Mouse (Mus musculus): ENCODE measurements at regions not wholly inside any gene's neighbourhood (a gene's known extent, or its start where the extent isn't known, plus 50 kb on each side); places are given as distances from the start of the nearest gene placed in this dataset.
"Not testable (repeated sequence)": the region's sequence is repeated elsewhere in the genome, so short reads cannot be mapped to it uniquely, and the experiment has no call there.

DNA sequence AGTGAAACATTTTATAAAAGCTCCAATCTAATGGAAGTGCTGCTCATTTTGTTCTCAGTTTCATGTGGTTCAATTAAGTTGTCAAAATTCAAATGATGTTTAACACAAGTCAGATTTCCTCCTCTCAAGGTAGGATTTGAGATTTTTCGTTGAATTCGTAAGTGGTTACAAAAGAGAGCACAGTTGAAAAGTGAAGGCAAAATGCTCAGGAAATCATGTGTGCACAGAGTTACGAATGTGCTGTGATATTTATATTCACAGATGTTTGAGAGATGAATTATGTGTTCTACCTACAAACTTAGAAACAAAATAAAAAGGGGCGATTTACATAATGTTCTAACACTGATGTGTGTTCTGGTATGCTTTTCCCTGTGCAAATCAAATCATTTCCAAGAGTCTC is 433.1 kb downstream of the Arl4a start:
- DNase-seq (ENCODE audit: low read depth, low spot score), result no peak

DNA sequence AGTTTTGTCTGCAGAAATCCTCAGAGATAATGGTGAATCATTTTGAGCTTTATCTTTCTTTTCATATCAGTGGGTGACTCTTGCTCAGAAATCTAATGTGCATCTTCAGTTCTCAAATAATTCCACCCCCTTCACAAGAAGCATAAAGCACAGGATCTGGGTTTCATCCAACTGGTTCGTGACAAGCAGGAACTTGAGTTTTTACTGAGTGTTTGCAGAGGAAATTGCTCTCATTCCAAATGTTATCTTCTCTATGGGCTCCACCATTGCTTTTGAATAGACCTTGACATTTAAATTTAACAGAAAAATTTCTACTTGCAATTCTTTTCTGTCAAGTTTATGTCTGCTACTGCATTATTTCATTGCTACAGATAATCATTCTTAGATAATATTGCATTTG is 443.1 kb downstream of the Arl4a start:
- no peak for DNase-seq (ENCODE audit: low read depth, low spot score)

DNA sequence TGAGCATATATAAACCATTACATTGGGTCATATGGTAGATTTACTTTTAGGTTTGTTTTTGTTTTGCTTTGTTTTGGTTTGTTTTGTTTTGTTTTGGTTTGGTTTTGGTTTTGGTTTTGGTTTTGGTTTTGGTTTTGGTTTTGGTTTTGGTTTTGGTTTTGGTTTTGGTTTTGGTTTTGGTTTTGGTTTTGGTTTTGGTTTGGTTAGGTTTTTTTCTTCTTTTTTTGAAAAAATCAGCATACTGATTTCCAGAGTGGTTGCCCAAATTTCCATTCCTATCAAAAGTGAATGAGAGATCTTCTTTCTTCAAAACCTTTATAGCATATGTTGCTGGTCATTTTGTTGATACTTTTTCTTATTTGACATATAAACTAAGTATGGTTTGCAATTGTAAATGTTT is 444.0 kb downstream of the Arl4a start:
- DNase-seq (ENCODE audit: low read depth, low spot score), result not testable (repeated sequence)

DNA sequence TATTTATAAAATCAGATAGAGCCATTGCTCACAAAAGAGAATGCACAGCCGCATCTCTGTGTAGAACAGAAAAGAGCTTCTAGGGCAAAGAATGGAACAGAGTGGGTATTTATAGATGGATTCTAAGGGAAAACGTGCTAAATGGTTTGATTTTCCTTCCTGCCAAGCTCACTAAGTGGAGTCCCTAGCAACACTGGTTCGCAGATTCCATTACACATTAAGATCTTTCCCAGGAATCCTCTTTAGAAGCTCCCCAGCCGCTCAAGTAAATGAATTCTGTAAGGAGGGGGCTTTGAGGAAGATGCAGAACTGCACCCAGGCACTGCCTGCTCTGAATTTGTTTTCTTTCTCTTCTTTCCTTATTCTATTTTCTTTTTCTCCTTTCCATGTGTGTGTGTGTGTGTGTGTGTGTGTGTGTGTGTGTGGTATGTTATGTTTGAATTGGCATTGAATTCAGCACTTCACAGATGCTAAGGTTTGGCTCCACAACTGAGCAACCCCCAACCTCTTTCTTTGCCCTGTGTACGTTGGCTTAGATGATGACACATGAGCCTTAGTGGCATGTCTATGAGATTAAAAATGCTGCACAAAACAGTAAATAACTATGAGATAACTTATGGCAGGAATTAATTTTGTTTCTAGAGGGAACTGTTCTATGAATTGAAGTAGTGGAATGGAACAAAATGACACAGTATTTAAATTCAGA is 450.5 kb downstream of the Arl4a start:
- no peak for DNase-seq (ENCODE audit: low read depth, low spot score)

DNA sequence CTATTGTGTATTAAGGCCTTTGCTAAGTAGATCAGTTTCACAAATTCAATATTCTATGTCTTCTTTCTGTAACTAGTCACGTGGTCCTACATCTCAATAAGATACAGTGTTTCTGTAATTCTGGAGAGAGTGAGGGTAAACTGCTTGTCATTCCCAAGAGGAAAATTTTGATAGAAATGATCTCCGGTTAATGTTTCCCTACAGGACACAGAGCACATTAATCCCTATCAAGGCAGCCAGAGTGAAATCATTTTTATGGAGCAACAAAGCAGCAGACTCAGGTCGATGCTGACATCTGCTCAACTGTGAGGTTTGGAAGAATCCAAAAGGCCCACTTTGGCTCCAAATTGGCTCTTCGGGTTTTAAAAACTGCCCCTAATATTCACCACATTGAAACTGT is 451.7 kb downstream of the Arl4a start:
- no peak for DNase-seq (ENCODE audit: low read depth, low spot score)

DNA sequence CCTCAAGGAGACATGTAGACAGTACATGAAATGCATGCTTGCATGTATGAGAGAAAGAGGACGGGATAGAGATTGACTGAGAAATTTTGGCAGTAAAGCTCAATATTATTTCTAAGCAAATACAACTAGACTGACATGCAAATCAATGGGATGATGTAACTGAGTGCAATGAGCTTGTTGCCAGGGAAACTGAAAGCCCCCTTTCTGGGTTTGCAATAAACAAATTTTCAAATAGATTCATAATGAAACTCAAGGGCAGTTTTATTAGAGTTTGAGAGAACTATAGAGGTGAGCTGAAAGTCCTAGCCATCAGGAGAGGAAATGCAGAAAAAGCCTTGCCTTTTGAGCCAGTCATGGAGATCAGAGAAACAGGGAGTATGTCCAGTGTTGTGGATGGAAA is 460.2 kb downstream of the Arl4a start:
- DNase-seq (ENCODE audit: low read depth, low spot score), result no peak

DNA sequence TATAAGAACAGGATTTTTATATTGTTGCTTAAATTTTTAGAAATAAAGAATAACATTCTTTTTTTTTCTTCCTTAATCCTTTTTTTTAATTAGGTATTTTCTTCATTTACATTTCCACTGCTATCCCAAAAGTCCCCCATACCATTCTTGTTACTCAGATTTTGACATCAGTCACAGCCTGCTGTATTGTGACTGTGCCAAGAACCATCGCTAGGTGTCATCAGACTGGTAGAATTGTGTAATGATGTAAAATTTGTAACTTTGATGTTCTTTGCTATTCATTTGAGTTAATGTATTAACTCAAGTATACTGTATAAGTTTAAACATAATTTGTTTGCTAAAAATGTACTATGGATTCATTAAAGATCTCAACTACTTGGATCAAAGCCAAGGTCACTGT is 465.0 kb downstream of the Arl4a start:
- DNase-seq (ENCODE audit: low read depth, low spot score), result no peak

DNA sequence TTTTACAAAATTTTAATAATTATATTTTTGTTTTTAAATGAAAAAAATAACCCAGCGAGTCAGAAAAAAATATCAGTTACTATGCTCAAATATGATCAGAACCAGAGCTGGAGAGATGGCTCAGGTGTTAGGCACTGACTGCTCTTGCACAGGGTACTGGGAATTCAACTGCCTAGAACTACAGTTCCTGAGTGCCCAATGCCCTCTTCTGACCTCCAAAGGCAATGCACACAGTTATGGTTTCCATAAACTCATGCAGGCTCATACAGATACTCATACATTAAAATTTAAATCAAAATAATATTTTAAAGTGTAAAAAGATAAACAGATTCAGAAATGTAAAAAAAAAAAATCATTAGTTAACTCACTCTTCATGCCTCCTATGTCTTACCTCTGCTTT is 465.7 kb downstream of the Arl4a start:
- no peak for DNase-seq (ENCODE audit: low read depth, low spot score)

DNA sequence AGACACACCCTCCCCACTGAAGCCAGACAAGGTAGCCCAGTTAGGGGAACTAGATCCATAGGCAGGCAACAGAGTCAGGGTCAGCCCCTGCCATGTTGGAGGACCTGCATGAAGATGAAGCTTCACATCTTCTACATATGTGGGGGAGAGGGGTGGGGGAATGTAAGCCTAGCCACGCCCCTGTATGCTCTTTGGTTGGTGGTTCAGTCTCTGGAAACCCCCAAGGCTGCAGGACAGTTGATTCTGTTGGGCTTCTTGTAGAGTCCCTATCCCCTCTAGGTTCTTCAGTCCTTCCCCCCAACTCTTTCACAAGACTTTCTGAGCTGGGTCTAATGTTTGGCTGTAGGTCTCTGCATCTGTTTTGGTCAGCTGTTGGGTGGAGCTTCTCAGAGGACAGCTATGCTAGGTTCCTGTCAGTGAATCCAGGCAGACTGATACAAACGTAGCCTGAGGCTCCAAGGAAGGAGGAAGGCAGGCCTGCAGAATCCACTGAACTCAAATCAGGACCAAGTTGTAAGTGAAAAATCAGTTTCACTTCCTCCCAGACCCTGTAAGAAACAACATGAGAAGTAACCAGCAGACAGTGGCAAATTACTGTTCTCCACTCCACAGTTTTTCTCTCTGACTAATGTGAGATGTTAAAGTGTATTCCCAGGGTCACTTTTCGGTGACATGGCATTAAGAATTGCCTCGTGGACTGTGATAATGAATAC is 476.9 kb downstream of the Arl4a start:
- DNase-seq (ENCODE audit: low read depth, low spot score), result no peak

DNA sequence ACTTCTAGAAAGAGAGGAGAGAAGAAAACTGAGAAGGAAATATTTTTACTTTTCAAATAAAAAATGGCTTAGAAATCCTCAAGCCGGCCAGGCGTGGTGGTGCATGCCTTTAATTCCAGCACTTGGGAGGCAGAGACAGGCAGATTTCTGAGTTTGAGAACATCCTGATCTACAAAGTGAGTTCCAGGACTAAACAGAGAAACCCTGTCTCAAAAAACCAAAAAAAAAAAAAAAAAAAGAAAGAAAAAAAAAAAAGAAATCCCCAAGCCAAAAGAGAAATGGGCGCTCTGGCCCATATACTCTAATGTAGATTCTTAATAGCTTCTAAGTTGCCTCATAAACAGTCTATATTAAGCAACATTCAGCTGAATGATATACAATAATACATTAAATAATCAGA is 479.3 kb downstream of the Arl4a start:
- no peak for DNase-seq (ENCODE audit: low read depth, low spot score)

DNA sequence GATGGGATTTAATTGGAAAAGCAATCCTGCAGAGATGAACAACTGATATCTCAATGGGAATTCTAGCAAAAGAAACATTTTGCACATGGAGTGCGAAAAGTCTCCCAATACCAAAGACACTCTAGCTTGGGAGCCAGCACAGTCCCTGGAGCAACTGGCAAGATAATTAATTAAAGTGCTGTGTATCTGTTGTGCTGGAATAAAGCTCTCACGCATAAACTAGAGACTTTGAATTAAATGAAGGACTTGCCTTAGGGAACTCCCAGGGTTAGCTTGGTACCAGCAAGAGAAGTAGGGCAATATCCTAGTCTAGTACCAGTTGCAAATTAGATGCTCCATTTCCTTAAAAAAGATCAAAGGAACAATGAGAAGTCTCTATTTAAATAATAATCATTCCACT is 501.5 kb downstream of the Arl4a start:
- DNase-seq (ENCODE audit: low read depth, low spot score), result no peak

DNA sequence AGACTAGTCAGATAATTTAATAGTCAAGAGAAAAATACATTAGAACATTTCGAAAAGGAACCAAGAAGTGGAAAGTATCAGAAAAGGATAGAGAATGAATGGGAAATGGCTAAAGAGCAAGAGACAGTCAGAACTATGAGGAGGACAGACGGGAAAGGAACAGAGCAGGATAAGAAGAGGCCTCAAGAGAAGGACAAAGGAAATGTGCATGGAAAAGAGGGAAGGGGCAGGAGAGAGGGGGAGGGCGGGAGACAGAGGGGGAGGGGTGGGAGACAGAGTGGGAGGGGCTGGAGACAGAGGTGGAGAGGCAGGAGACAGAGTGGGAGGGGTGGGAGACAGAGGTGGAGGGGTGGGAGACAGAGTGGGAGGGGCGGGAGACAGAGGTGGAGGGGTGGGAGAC is 509.7 kb downstream of the Arl4a start:
- DNase-seq (ENCODE audit: low read depth, low spot score), result no peak

DNA sequence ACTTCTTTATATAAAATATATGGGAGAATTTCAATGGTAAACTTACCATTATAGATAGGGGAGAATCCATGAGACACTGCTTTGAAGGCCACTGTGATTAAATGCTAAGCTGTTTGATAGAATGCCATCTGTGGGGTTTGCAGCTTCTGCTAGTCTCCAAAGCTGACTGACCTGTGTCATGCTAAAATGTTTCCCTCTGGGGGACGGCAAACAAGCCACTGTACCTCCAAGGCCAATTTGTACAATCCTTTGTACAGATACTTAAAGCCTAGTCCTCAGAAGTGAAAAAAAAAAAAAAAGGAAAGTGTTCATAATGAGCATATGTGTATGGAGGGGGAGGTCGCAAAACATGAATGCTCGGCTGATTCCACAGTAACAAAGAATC is 510.6 kb downstream of the Arl4a start:
- no peak for DNase-seq (ENCODE audit: low read depth, low spot score)

DNA sequence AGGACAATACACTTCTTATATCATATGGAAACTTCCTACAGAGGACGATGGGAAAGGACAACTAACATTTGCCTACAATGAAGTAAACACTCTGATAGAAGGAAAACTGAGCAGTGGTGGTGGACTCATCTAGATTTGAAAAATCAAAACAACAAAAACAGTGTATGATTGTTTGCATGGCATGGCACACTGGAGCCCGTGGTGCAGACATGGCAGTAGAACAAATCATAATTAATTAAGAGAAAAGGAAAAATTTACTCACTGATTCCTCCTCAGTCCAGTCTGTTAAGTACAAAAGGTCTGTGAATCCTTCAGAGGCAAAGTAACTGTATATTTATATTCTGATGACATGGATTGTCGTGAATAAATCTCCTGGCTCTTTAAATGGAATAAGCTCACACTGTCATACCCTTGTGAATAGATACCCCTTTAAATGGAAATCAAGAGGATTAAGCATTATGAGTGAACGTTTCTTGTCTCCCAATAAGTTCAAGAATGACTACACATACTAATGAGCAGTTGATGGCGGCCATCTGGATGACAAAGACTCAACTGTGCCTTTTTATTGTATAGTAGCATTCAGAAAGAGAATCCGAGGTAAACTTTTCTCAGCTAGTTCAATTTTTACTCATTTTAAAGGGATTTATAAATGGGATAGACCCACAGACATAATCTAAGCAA is 511.1 kb downstream of the Arl4a start:
- no peak for DNase-seq (ENCODE audit: low read depth, low spot score)

DNA sequence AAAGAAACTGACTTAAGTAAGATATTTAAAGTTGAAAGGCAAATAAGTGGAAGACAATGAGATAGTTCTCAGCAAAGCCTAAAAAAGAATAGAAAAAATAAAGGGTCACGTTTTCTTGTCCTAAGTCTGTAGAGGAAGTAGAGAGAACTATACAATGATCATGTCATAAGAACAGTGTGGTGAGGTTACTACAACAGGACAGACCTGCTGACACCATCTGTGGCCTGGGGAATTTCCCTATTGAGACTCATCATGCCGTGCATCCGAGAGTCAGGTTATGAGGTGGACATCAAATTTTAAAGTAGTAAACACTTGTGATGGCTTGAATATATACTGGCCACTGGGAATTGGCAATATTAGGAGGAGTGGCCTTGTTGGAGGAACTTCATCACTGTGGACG is 522.1 kb downstream of the Arl4a start:
- no peak for DNase-seq (ENCODE audit: low read depth, low spot score)

DNA sequence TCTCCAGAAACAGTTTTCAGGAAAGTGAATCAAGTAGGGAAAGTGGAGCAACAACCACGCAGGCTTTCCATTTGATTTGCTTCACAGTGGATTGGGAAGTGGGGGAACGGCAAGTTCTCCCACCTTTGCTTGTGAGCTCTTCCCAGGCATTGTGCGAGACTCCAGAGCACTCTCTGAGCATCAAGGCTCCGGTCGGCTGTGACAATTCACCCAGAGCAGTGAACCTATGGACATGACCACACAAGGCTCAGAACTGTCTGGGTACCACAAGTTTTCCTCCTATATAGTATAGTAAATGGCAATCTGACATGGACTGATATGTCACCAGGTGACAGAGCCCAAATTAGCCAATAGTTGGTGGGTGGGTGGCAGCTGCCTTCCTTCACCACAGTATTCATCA is 527.0 kb downstream of the Arl4a start:
- DNase-seq (ENCODE audit: low read depth, low spot score), result no peak

DNA sequence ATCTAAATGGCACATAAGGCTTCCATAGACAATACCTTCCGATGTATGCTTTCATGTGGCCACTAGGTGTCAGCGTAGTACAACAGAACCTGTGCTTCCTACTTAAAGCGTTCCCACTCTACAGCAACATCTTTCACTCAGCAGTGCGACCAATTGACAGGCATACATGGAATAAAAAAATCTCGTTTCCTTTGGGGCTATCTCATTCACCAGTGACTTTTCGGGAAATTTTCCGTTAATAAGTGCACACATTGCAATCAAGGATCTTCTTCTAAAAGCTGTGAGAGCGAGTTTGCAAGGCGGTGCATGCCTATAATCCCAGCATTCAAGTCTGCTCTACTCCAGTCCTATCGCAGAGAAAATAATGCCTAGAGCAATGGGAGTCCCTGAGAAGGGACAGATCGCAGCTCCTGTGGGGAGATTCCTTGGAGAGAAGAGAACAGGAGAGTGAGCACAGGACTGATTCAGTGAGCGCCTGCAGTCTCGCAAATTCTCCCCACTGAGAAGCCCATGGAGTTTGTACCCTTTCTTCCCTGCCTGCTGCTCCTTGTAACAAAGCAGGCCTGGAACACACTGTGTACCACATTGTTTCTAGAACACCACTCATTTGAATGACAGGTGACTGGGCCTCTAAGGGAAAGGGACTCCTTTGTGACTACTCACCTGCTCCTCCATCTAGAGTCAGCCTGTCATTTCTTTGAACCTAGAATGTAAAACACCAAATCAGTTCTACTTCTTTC is 527.6 kb downstream of the Arl4a start:
- peak; percentile 68 for DNase-seq (ENCODE audit: low read depth, low spot score)

DNA sequence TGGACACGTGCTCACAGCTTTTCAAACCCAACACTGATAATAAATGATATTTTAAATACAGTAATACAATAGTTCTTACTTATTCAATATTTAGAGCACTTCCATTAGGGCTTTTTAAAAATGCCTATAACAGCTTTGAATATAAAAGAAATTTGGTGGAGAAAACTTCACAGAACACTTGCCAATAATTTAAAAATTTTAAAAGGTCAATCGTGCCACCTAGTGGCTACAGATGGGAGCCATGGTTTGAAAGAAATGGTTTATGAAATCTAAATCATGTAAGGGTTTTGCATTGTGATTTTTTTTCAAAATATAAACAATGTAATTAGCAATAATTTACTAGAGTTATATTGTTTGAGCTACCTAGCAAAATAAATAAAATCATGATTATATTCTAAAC is 541.6 kb downstream of the Arl4a start:
- peak; percentile 19 for DNase-seq (ENCODE audit: low read depth, low spot score)

DNA sequence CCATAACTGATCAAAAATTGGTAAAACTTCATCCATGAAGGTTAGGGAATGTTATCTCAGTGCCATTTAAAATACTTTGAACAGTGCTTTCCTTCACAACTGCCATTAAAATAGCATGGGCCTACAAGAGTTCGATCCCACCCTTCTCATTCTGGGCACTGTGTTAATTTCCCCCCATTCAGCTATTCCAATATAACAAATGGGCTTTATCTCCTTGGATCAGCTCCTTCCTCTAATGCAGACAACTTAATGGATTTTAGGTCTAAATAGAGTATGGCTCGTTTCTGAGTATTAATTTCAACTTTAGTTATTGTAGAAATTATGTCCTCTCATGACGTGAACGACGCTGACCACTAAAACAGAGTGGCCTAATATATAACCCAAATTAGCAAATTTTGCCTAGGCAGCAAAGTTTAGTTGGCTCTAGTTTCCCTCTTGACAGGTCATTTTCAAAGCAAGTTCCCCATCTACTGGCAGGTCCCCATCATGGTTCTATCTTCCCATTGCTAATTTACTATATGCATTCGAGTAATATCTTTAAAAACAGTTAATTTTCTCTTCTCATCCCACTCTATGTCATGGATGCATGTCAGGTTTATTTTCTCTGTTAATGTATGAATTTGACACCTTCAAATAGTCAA is 544.1 kb downstream of the Arl4a start:
- no peak for DNase-seq (ENCODE audit: low read depth, low spot score)

DNA sequence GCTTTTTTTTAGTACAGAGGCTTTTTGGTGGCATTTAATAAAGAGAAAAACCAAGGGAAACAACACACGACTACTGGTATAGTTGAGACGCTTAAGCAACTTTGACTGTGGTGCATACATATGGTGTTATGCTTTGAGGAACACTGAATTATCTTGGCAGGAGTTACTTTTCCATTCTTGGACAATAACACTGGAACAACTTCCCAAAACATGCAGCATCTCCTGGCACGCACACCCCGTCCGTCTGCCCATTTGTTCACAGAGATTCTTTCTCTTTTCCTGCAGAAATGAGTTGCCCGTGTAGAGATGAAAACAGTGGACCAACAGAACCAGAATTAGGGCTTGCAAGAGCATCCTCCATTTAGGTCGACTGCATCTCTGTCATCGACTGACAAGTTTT is 544.7 kb downstream of the Arl4a start:
- DNase-seq (ENCODE audit: low read depth, low spot score), result no peak

DNA sequence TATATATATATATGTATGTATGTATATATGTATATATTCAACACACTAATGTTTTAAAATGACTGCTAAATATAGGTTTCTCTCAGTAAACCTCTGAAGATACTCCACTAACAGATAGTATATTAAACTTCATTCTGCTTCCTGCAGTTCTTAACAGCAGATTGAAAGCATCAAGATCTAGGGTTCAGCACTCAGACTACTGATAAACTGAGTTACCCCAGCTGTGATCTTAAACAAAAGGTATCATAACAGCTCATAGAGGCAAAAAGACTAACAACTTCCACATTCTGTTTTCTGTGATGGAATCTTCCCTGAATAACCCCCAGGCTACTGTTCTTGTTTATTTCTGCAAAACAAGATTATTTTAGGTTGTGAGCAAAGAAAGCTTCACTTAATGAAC is 564.8 kb downstream of the Arl4a start:
- DNase-seq (ENCODE audit: low read depth, low spot score), result no peak
